Comparison of ENCODE assay signal across 8 mouse cellular contexts in the genomic region with DNA sequence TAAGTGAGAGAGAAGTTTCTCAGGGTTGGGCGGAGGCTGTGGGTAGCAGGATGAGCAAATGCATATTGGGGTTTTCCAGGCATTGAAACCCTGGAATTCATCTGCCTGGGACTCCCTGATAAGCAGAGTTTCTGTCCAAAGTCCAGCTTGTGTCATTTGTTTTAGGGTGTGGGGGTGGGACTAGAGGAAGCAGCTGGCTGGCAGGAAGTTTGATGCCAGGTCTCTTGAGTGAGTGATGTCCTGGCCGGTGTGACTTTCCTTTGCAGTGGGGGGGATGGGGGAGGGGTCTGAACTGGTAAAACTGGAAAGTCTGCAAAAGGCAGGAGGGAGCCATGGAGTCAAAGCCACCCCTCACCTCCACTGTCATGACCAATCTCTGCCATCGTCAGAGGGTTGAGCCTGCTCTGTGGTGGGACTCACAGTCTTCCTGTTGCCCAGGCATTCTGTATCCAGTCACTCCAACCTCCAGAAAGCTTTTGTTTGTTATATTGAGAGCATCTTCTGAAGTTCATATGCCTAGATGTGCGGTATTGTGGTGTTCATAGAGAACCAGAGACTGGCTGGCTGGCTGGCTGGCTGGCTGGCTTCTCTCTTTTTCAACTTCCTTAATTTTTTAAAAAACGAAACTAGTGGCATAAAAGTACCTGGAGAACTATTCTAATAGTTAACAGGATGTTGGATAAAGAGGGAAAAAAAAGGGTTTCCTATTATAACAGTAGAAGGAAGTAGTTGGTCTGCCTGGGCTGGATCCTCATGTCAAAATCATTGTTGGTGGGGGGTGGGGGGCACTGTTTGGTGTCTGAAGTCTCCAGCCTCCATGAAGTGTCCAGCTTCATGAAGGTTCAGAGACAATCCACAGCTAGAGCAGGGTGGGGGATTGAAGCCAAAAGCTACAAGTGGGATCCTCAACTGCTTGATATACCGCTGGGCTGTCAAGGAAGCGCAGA. TPM values are rescaled to one million over a fixed set of nuclear protein-coding genes. Genes with fewer than 3 reads are reported as not detected.
DNase-seq lines count a peak whose midpoint lies in the region; ATAC-seq and TF ChIP-seq lines count a peak whose summit lies in the region.

No protein-coding gene starts in this region.

- no peak for TF ChIP-seq POLR2A in bone marrow, adult 2 months (IDR thresholded peaks at IDR 0.05; ENCODE audit: borderline replicate concordance, control insufficient read depth, low read depth, low read length)

- no peak for ATAC-seq in cerebellum, adult (ENCODE audit: insufficient number of reproducible peaks, low FRiP score, low TSS enrichment)

- WGBS in bone marrow, adult 2 months: 5% methylated on average over 7 of the region's 7 CpGs
- 12% methylated on average over 7 of the region's 7 CpGs for WGBS in macrophage (ENCODE audit: missing documents)

- peak overlapping the region; percentile 38; the same call in 1 of the 2 replicates for H3K27ac ChIP-seq in bone marrow, adult 2 months (ENCODE audit: control insufficient read depth, insufficient read depth, low read depth, low read length, poor library complexity)
- H3K27ac ChIP-seq in macrophage: peak overlapping the region; percentile 12; the same call in 1 of the 2 replicates

- no peak for TF ChIP-seq CTCF in bone marrow, adult 2 months (IDR thresholded peaks at IDR 0.05; ENCODE audit: control insufficient read depth, insufficient read depth, low read length)

- intact Hi-C loops in left cerebral cortex, postnatal 14 days (cut with DNase I): no loop called here

- no peaks in the 10 kb centered on the region for H3K36me3 ChIP-seq in macrophage (ENCODE audit: inconsistent target)

- H3K4me3 ChIP-seq in bone marrow, adult 2 months (replicated peaks; ENCODE audit: control insufficient read depth, low read depth, low read length): peak overlapping the region; percentile 41
- H3K4me3 ChIP-seq in macrophage (ENCODE audit: inconsistent target): no peak overlapping the region; the same call in 1 of the 2 replicates

- DNase-seq in heart, adult 11 months: peak; percentile 95
- DNase-seq in heart, adult 8-10 months (ENCODE audit: low spot score): no peak
- DNase-seq in kidney, postnatal 10 days: peak; percentile 64
- DNase-seq in left cerebral cortex, postnatal 14 days (ENCODE audit: low spot score in 2 of 2): no peak
- no peak for DNase-seq in thymus, adult 18-20 months

- H3K79me2 ChIP-seq in macrophage (ENCODE audit: inconsistent target): no peaks in the 10 kb centered on the region

- peaks cover 3% of the 10 kb centered on the region for H3K4me1 ChIP-seq in bone marrow, adult 2 months (ENCODE audit: control insufficient read depth, insufficient read depth, low read length)

RNA-seq across cellular contexts. Expression of gene F11r, which starts 4.4 kb away (rescaled TPM):
- total RNA-seq in heart, adult 8-10 months (2022): 10 to 100 TPM; 34.5 to 36.2 (median 35.6) TPM
- polyA plus RNA-seq in bone marrow, adult 2 months (2011; ENCODE audit: insufficient read depth, insufficient read length, low replicate concordance, missing spikeins): 13.2 and 21.5 TPM in 2 replicates
- total RNA-seq in macrophage (2018; cell fraction: chromatin; rRNA removed): 1 to 10 TPM in 9 of 26 experiments, under 1 TPM in 6, not detected in 11; 0.33 to 3.6 (median 1.2) TPM
- 1 to 10 TPM in 8 of 26 experiments, under 1 TPM in 18; 0.31 to 1.9 (median 0.71) TPM for total RNA-seq in macrophage (2018; cell fraction: cytosol; rRNA removed)
- 1 to 10 TPM in 16 of 26 experiments, under 1 TPM in 9, not detected in 1; 0.28 to 7.1 (median 1.4) TPM for total RNA-seq in macrophage (2018; cell fraction: nucleus; rRNA removed)
- 0.39 to 1.7 TPM (median 0.56 TPM) in 3 replicates for polyA plus RNA-seq in macrophage (2018)
- 1 to 10 TPM; 7.4 to 8.3 TPM for total RNA-seq in left cerebral cortex, postnatal 14 days (2021)

RNA-seq across cellular contexts. Expression of gene Tstd1, which starts 23.1 kb away (rescaled TPM):
- total RNA-seq in heart, adult 8-10 months (2022): 1 to 10 TPM in 3 of 4 experiments, under 1 TPM in 1; 0.75 to 2.0 (median 1.3) TPM
- 8.7 and 19.3 TPM in 2 replicates for polyA plus RNA-seq in bone marrow, adult 2 months (2011; ENCODE audit: insufficient read depth, insufficient read length, low replicate concordance, missing spikeins)
- 10 to 100 TPM in 4 of 26 experiments, 1 to 10 TPM in 18, not detected in 4; 1.3 to 12.9 (median 6.6) TPM for total RNA-seq in macrophage (2018; cell fraction: chromatin; rRNA removed)
- 1 to 10 TPM in 3 of 26 experiments, under 1 TPM in 9, not detected in 14; 0.19 to 1.5 (median 0.51) TPM for total RNA-seq in macrophage (2018; cell fraction: cytosol; rRNA removed)
- total RNA-seq in macrophage (2018; cell fraction: nucleus; rRNA removed): 10 to 100 TPM in 2 of 26 experiments, 1 to 10 TPM in 20, not detected in 4; 1.3 to 13.5 (median 4.4) TPM
- polyA plus RNA-seq in macrophage (2018): 1.3 TPM in 1 of 3 replicates, not detected in the others
- total RNA-seq in left cerebral cortex, postnatal 14 days (2021): 1 to 10 TPM; 1.7 to 3.2 TPM

RNA-seq across cellular contexts. Expression of gene Usf1, which starts 30.6 kb away (rescaled TPM):
- total RNA-seq in heart, adult 8-10 months (2022): 10 to 100 TPM; 43.0 to 48.4 (median 45.2) TPM
- 48.6 and 92.2 TPM in 2 replicates for polyA plus RNA-seq in bone marrow, adult 2 months (2011; ENCODE audit: insufficient read depth, insufficient read length, low replicate concordance, missing spikeins)
- total RNA-seq in macrophage (2018; cell fraction: chromatin; rRNA removed): 100 to 1,000 TPM in 13 of 26 experiments, 10 to 100 TPM in 13; 15.3 to 166 (median 89.3) TPM
- 100 to 1,000 TPM in 3 of 26 experiments, 10 to 100 TPM in 23; 23.4 to 110 (median 71.3) TPM for total RNA-seq in macrophage (2018; cell fraction: cytosol; rRNA removed)
- total RNA-seq in macrophage (2018; cell fraction: nucleus; rRNA removed): 100 to 1,000 TPM in 4 of 26 experiments, 10 to 100 TPM in 22; 19.4 to 125 (median 66.8) TPM
- 32.8 to 94.5 TPM (median 36.5 TPM) in 3 replicates for polyA plus RNA-seq in macrophage (2018)
- 100 to 1,000 TPM; 105 to 107 TPM for total RNA-seq in left cerebral cortex, postnatal 14 days (2021)

RNA-seq across cellular contexts. Expression of gene Arhgap30, which starts 53.0 kb away (rescaled TPM):
- total RNA-seq in heart, adult 8-10 months (2022): 1 to 10 TPM; 1.7 to 3.0 (median 2.0) TPM
- 36.8 and 72.9 TPM in 2 replicates for polyA plus RNA-seq in bone marrow, adult 2 months (2011; ENCODE audit: insufficient read depth, insufficient read length, low replicate concordance, missing spikeins)
- total RNA-seq in macrophage (2018; cell fraction: chromatin; rRNA removed): 100 to 1,000 TPM; 134 to 533 (median 366) TPM
- total RNA-seq in macrophage (2018; cell fraction: cytosol; rRNA removed): 100 to 1,000 TPM in 23 of 26 experiments, 10 to 100 TPM in 3; 87.2 to 172 (median 137) TPM
- 100 to 1,000 TPM; 143 to 504 (median 375) TPM for total RNA-seq in macrophage (2018; cell fraction: nucleus; rRNA removed)
- 119 to 178 TPM (median 125 TPM) in 3 replicates for polyA plus RNA-seq in macrophage (2018)
- 1 to 10 TPM; 1.8 to 1.9 TPM for total RNA-seq in left cerebral cortex, postnatal 14 days (2021)

Comparison
In these comparisons a context has a peak if more than half of its experiments do, and no peak if none do; other contexts are left out.
1. DNase-seq: peak in heart, adult 11 months (single experiment) and kidney, postnatal 10 days (single experiment); none in heart, adult 8-10 months (single experiment), left cerebral cortex, postnatal 14 days (0 of 2) and thymus, adult 18-20 months (0 of 2).